Mouse (Mus musculus) embryonic fibroblast, embryonic 13.5 days (primary cell): ENCODE results near the gene Tinf2. TPM values are rescaled to one million over a fixed set of nuclear protein-coding genes. Genes with fewer than 3 reads are reported as not detected.
A peak's percentile ranks its signal among the peaks of the same experiment; 100 is the strongest.

Experiments
- H3K27ac ChIP-seq: 2 replicates; pipeline ENCODE4 v1.5.1; 2012; ENCODE audit warnings: low read length, control low read depth, inconsistent platforms; ENCODE audit not compliant: insufficient read depth
- H3K4me1 ChIP-seq: 2 replicates; pipeline ENCODE4 v1.6.1; 2011; ENCODE audit warnings: low read length; ENCODE audit not compliant: control insufficient read depth, insufficient read depth
- H3K4me3 ChIP-seq: 2 replicates; pipeline ENCODE4 v1.5.1; 2011; ENCODE audit warnings: mild to moderate bottlenecking, control low read depth, low read length; ENCODE audit not compliant: insufficient read depth
- CTCF ChIP-seq: IDR thresholded peaks from 2 replicates; pipeline ENCODE4 v1.5.1; 2011; ENCODE audit warnings: mild to moderate bottlenecking, control low read depth, low read length, moderate library complexity, borderline replicate concordance; ENCODE audit not compliant: insufficient read depth
- POLR2A ChIP-seq: IDR thresholded peaks from 2 replicates; pipeline ENCODE4 v1.6.1; 2011; ENCODE audit warnings: low read depth, mild to moderate bottlenecking, control low read depth, low read length, moderate library complexity
- polyA plus RNA-seq: library from polyadenylated mRNA; stranded (reverse); fragments of >200 nt; gene quantifications from 2 replicates; pipeline ENCODE4 v1.2.4, GENCODE M21; 2011; ENCODE audit warnings: low read depth; ENCODE audit not compliant: missing spikeins, insufficient read length

Tinf2 gene
- polyA plus RNA-seq: 19.7 and 20.8 TPM in 2 replicates

GRCm38 (mm10) chr14:55681160-55682117, at the start of gene Tinf2:
Tinf2 (minus strand) TSS chr14:55681820.
- TF ChIP-seq POLR2A (no peak; the same call in none of the 2 replicates), CTCF (no peak)
- Histone ChIP-seq H3K27ac (peak within 1 kb of the TSS; percentile 27; the same call in 1 of the 2 replicates), H3K4me3 (peak within 1 kb of the TSS; percentile 79), H3K4me1 (no peaks in the 10 kb centered on the region; the same call in 1 of the 2 replicates)

- Histone ChIP-seq H3K4me1 (no peaks in the 10 kb centered on the region), H3K27ac (no peak overlapping the region), H3K4me3 (no peak overlapping the region)
- TF ChIP-seq CTCF (no peak), POLR2A (no peak)
Observed at GRCm38 (mm10) chr14:55730531-55731032, 49.0 kb upstream of the Tinf2 start.

GRCm38 (mm10) chr14:55730116-55730515, 48.5 kb upstream of the Tinf2 start:
- no peak overlapping the region for H3K4me3 ChIP-seq
- no peak overlapping the region for H3K27ac ChIP-seq
- TF ChIP-seq POLR2A: no peak
- no peak for TF ChIP-seq CTCF
- no peaks in the 10 kb centered on the region for H3K4me1 ChIP-seq

GRCm38 (mm10) chr14:55727889-55728685, 46.5 kb upstream of the Tinf2 start:
- Histone ChIP-seq H3K4me3 (no peak overlapping the region), H3K27ac (no peak overlapping the region), H3K4me1 (peaks cover 8% of the 10 kb centered on the region; the same call in 1 of the 2 replicates)
- no peak for TF ChIP-seq POLR2A
- TF ChIP-seq CTCF: no peak

- H3K4me3 ChIP-seq: no peak overlapping the region
- H3K4me1 ChIP-seq: peaks cover 8% of the 10 kb centered on the region; the same call in 1 of the 2 replicates
- H3K27ac ChIP-seq: no peak overlapping the region
- TF ChIP-seq CTCF (no peak), POLR2A (no peak)
Observed at GRCm38 (mm10) chr14:55726261-55726660, 44.6 kb upstream of the Tinf2 start.

- no peak for TF ChIP-seq CTCF
- no peak for TF ChIP-seq POLR2A
- H3K27ac ChIP-seq: no peak overlapping the region; the same call in 1 of the 2 replicates
- H3K4me3 ChIP-seq: no peak overlapping the region
- H3K4me1 ChIP-seq: peaks cover 8% of the 10 kb centered on the region; the same call in 1 of the 2 replicates
Observed at GRCm38 (mm10) chr14:55724411-55724871, 42.8 kb upstream of the Tinf2 start.

GRCm38 (mm10) chr14:55723433-55723832, 41.8 kb upstream of the Tinf2 start:
- H3K27ac ChIP-seq: no peak overlapping the region
- TF ChIP-seq POLR2A: no peak
- no peak for TF ChIP-seq CTCF
- no peak overlapping the region for H3K4me3 ChIP-seq
- H3K4me1 ChIP-seq: peaks cover 8% of the 10 kb centered on the region; the same call in 1 of the 2 replicates

GRCm38 (mm10) chr14:55722438-55722945, 40.9 kb upstream of the Tinf2 start:
- Histone ChIP-seq H3K4me1 (peaks cover 8% of the 10 kb centered on the region; the same call in 1 of the 2 replicates), H3K27ac (no peak overlapping the region), H3K4me3 (no peak overlapping the region)
- TF ChIP-seq POLR2A (no peak), CTCF (no peak)
